13 mouse cellular contexts compared by ENCODE assay signal in the genomic region with DNA sequence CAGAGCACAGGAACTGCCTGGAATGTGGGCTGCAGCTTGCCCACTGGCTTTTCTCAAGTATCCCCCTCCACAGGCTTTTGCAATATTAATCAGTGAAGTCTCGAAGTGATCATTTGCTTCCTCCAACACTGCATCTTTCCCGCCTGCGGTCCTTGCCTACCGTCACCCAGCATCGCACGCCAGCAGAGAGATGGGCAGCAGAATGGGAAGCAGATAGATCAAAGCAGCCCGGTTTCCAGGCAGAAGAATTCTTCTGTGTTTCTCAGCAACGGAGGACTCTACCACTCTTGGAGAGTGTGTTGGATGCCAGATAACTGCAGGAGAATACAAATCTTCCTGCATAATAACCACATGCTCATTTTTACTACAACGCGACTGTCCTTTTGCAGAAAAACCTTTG.
DNase-seq lines count a peak whose midpoint lies in the region; ATAC-seq lines count a peak whose summit lies in the region.
"Had no signal": no experiment of that assay in that cellular context is flagged by ENCODE, and none has a peak within 500 bp of the region (broad histone marks: within the 10 kb centered on the region; RNA-seq: fewer than 3 reads in every experiment).

No protein-coding gene starts in this region.

- H3K36me3 ChIP-seq in neural tube, embryonic 11.5 days (ENCODE audit: control insufficient read depth, insufficient read depth, low read length), result no peaks in the 10 kb centered on the region
- no peaks in the 10 kb centered on the region for H3K36me3 ChIP-seq in midbrain, embryonic 11.5 days (ENCODE audit: control insufficient read depth, insufficient read depth, low read length)

- H3K27ac ChIP-seq in neural tube, embryonic 11.5 days (ENCODE audit: low read depth, low read length), result no peak overlapping the region
- H3K27ac ChIP-seq in midbrain, embryonic 11.5 days (ENCODE audit: low read depth, low read length), result no peak overlapping the region

- H3K9ac ChIP-seq in neural tube, embryonic 11.5 days (ENCODE audit: low read length), result no peak overlapping the region
- H3K9ac ChIP-seq in midbrain, embryonic 11.5 days (ENCODE audit: low read length), result no peak overlapping the region

- no peaks in the 10 kb centered on the region for H3K9me3 ChIP-seq in neural tube, embryonic 11.5 days (ENCODE audit: control insufficient read depth, low read length)
- H3K9me3 ChIP-seq in midbrain, embryonic 11.5 days (ENCODE audit: control insufficient read depth, low read length), result no peaks in the 10 kb centered on the region

- ATAC-seq in neural tube, embryonic 11.5 days (ENCODE audit: insufficient read depth, low FRiP score, low TSS enrichment), result no peak
- peak; percentile 68 for ATAC-seq in midbrain, embryonic 11.5 days (ENCODE audit: low FRiP score)
- no peak for ATAC-seq in erythroid progenitor cell, adult 5-6 weeks (replicated peaks; ENCODE audit: low FRiP score, poor library complexity, severe bottlenecking)

- no peak overlapping the region for H3K4me3 ChIP-seq in neural tube, embryonic 11.5 days (ENCODE audit: low read depth, low read length)
- no peak overlapping the region for H3K4me3 ChIP-seq in midbrain, embryonic 11.5 days (ENCODE audit: low read depth, low read length)
- H3K4me3 ChIP-seq: myocyte had no signal

- H3K4me2 ChIP-seq in neural tube, embryonic 11.5 days (ENCODE audit: low read depth), result no peak overlapping the region
- no peak overlapping the region for H3K4me2 ChIP-seq in midbrain, embryonic 11.5 days

- DNase-seq in cerebellum, postnatal 14 days, result peak; percentile 17 to 29
- DNase-seq in cerebellum, adult 11-12 months, result no peak
- peak; percentile 18 for DNase-seq in neural tube, embryonic 11.5 days (ENCODE audit: low spot score)
- no peak for DNase-seq in neural tube, embryonic 10.5 days (ENCODE audit: extremely low spot score, low spot score)
- DNase-seq in midbrain, embryonic 11.5 days (ENCODE audit: low spot score, missing footprints), result peak; percentile 88
- no peak for DNase-seq in adrenal gland, postnatal 4 days (ENCODE audit: low spot score in 2 of 2)
- no peak for DNase-seq in thymus, postnatal 10 days (ENCODE audit: low spot score in 2 of 2)
- DNase-seq: kidney, postnatal 10 days; liver; lung, postnatal 14 days; retina, postnatal 1 day had no signal

- H3K27me3 ChIP-seq in neural tube, embryonic 11.5 days (ENCODE audit: control insufficient read depth, insufficient read depth, low read length), result no peaks in the 10 kb centered on the region
- H3K27me3 ChIP-seq in midbrain, embryonic 11.5 days (ENCODE audit: control insufficient read depth, insufficient read depth, low read length), result no peaks in the 10 kb centered on the region

- 72% methylated on average over 10 of the region's 10 CpGs for WGBS in neural tube, embryonic 11.5 days
- 38% methylated on average over 10 of the region's 10 CpGs for WGBS in midbrain, embryonic 11.5 days

- H3K4me1 ChIP-seq in neural tube, embryonic 11.5 days (ENCODE audit: control insufficient read depth, insufficient read depth, low read length), result no peaks in the 10 kb centered on the region
- H3K4me1 ChIP-seq in midbrain, embryonic 11.5 days (ENCODE audit: control insufficient read depth, insufficient read depth, low read length), result peaks cover 10% of the 10 kb centered on the region; the same call in 1 of the 2 replicates

Comparison
In these comparisons a context has a peak if more than half of its experiments do, and no peak if none do; other contexts are left out.
1. DNase-seq: peak in cerebellum, postnatal 14 days (2 of 2), neural tube, embryonic 11.5 days (single experiment) and midbrain, embryonic 11.5 days (single experiment); none in cerebellum, adult 11-12 months (single experiment), neural tube, embryonic 10.5 days (single experiment), adrenal gland, postnatal 4 days (0 of 2) and thymus, postnatal 10 days (0 of 2).